Mouse (Mus musculus) E14TG2a.4 (cell line): ENCODE measurements around the gene Fam69a.

ENCODE experiments used
- H3K27me3 ChIP-seq: 2 replicates; pipeline ENCODE4 v1.6.1; 2014; ENCODE audit warnings: low read length, control low read depth; ENCODE audit not compliant: insufficient read depth
- H3K36me3 ChIP-seq: 2 replicates; pipeline ENCODE4 v1.6.1; 2014; ENCODE audit warnings: low read length, control low read depth; ENCODE audit not compliant: insufficient read depth
- H3K4me1 ChIP-seq: replicated peaks from 2 replicates; pipeline ENCODE4 v1.6.1; 2014; ENCODE audit warnings: low read depth, low read length, control low read depth
- H3K4me3 ChIP-seq: replicated peaks from 2 replicates; pipeline ENCODE4 v1.5.1; 2014; ENCODE audit warnings: mild to moderate bottlenecking, low read length
- H3K9me3 ChIP-seq: 2 replicates; pipeline ENCODE4 v1.6.1; 2014; ENCODE audit warnings: low read length, control low read depth
- CTCF ChIP-seq: conservative IDR thresholded peaks from 2 replicates; pipeline ENCODE4 v1.5.1; 2014; ENCODE audit warnings: low read length
- NANOG ChIP-seq: IDR thresholded peaks from 2 replicates; pipeline ENCODE4 v1.6.1; 2014; ENCODE audit warnings: borderline replicate concordance, low read length, mixed read lengths
- POU5F1 ChIP-seq: IDR thresholded peaks from 2 replicates; pipeline ENCODE4 v1.6.1; 2014; ENCODE audit warnings: low read length, borderline replicate concordance

Gene Fam69a

GRCm38 (mm10) chr5:107933202-107933974 lies 53.5 kb downstream of the Fam69a start:
- Histone ChIP-seq H3K36me3 (no peaks in the 10 kb centered on the region), H3K27me3 (no peaks in the 10 kb centered on the region), H3K4me1 (no peaks in the 10 kb centered on the region), H3K4me3 (no peak overlapping the region), H3K9me3 (no peaks in the 10 kb centered on the region)
- TF ChIP-seq CTCF, result no peak
- no peak for TF ChIP-seq NANOG
- TF ChIP-seq POU5F1, result no peak

DNA sequence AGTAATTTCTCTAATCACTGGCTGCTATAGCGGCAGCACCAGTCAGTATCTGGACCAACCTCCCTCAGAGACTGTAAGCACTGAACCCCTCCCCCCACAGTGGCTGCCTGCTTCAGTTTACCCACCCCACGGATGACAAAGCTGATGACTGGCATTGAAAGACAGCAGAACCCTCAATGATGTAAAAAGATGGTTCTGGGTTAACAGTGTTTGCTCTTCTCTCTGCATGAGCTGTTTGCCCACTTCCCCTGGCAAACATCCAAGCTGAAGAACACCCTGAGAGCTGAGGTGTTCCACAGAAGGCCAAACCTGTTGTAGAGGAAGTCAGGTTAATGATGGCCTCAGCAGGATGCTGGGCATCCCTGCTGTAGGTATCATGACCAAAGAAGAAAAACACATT lies 54.3 kb downstream of the Fam69a start:
- Histone ChIP-seq H3K4me3 (no peak overlapping the region), H3K36me3 (no peaks in the 10 kb centered on the region), H3K4me1 (no peaks in the 10 kb centered on the region), H3K27me3 (no peaks in the 10 kb centered on the region), H3K9me3 (no peaks in the 10 kb centered on the region)
- no peak for TF ChIP-seq CTCF
- TF ChIP-seq NANOG, result no peak
- TF ChIP-seq POU5F1, result no peak

DNA sequence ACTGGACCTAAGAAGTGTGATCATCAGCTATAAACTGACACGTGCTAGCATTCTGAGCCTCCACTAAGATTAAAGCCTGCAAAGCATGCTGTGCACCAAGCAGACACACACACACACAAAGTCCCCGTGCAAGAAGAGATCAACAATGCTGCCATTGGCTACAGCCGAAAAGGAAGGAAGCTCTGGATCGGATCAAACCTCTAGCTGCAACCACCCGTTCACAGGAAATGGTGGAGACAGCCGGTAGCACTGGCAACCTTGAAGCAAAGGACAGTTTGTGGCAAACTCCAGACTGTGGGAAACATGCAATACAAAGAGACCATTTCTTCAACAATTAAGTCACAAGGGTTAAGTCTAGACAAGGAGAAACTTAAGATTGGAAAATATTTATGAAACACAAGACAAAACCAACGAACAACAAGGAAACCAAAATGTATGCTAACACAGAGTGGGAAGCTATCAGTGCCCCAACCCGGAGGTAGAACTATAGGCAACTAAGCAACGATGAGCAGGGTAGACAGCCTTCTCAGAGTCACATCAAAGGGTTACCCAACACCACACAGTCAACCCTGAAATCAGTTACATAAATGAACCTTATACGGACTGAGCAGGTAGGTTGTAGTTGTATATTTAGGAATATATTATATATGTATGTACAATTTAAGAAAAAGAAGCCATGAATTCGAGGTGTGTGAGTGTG lies 60.2 kb downstream of the Fam69a start:
- H3K9me3 ChIP-seq, result no peaks in the 10 kb centered on the region
- H3K4me1 ChIP-seq, result 0 out of 2 replicates have a peak, but pooled peaks cover 2% of the 10 kb centered on the region
- H3K4me3 ChIP-seq, result no peak overlapping the region
- no peaks in the 10 kb centered on the region for H3K36me3 ChIP-seq
- TF ChIP-seq CTCF (no peak), NANOG (no peak), POU5F1 (no peak)
- no peaks in the 10 kb centered on the region for H3K27me3 ChIP-seq

DNA sequence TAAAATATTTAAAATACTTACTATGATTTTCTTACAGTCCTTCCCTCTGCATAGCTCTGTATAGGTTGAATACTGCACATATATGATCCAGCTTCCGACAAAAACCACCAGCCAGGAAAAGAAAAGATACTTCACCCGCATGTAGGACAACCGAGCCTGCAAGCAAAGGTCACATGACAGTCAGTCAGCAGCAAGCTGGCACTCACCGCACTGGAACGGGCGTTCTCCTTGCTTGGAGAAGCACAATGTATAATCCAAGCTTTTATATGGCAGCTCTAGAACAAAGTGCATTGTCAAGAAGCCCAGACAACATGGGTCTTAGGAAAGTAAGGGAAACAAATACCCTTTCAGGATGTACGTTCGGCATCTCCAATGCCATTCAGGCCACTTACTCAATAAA lies 62.3 kb downstream of the Fam69a start:
- no peak overlapping the region for H3K4me3 ChIP-seq
- no peaks in the 10 kb centered on the region for H3K36me3 ChIP-seq
- TF ChIP-seq CTCF (no peak), POU5F1 (no peak), NANOG (no peak)
- H3K27me3 ChIP-seq, result no peaks in the 10 kb centered on the region
- 0 out of 2 replicates have a peak, but pooled peaks cover 2% of the 10 kb centered on the region for H3K4me1 ChIP-seq
- no peaks in the 10 kb centered on the region for H3K9me3 ChIP-seq

- no peak for TF ChIP-seq POU5F1
- TF ChIP-seq NANOG, result no peak
- TF ChIP-seq CTCF, result no peak
- H3K9me3 ChIP-seq, result no peaks in the 10 kb centered on the region
- H3K4me1 ChIP-seq, result 0 out of 2 replicates have a peak, but pooled peaks cover 2% of the 10 kb centered on the region
- H3K27me3 ChIP-seq, result no peaks in the 10 kb centered on the region
- H3K4me3 ChIP-seq, result no peak overlapping the region
- no peaks in the 10 kb centered on the region for H3K36me3 ChIP-seq
Measured at GRCm38 (mm10) chr5:107922836-107923235, 64.0 kb downstream of the Fam69a start.

DNA sequence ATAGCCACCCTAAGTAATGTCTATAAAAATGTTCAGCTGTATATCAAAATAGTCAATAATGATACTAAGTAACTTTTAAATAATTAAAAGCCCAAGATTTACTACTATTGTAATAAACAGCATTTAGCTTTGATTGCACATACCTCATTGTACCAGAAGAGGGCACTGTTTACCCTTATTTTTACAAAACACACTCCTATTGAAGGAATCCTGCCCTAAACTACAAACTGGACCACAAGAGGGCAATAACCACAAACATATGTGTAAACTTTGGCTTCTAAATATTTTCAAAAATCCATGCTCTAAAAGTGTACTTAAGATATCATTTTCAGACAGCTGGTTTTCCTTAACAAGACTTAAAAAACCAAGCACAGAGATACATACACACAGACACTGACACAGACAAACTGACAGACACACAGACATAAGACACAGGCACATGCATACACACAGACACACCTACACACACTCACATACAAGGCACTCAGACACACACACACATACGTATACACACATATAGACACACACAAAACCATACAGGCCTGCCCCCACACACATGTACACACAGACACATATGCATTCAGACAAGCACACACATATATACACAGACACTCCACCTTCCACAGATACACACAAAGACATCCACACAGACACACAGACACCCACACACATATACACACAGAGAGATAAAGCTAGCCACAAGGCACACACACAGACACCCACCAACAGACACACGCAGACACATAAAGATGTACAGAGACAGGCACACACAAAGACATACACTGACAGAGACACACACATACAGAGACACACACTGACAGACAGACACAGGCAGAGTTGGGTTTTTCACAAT lies 65.3 kb downstream of the Fam69a start:
- Histone ChIP-seq H3K4me1 (0 out of 2 replicates have a peak, but pooled peaks cover 2% of the 10 kb centered on the region), H3K36me3 (no peaks in the 10 kb centered on the region), H3K4me3 (no peak overlapping the region), H3K9me3 (no peaks in the 10 kb centered on the region), H3K27me3 (no peaks in the 10 kb centered on the region)
- TF ChIP-seq CTCF, result peak; percentile 87
- TF ChIP-seq NANOG, result no peak
- no peak for TF ChIP-seq POU5F1

DNA sequence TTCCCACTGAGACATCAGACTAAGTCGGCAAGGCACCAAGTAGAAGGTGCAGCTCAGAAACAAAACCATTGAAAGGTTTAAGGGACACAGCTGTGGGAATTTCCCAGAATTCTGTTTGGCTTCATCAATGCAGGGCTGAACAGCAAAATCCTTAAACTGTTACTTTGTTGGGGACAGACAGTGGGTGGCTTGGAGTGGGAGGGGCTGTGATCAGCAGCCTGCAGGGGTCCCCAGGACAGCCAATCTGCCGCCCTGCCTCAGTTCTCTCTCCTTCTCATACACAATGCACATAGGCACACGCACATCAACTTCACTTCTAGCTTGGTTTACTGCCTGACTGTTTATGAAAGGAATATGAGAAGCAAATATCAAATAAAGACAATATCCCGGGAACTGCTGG lies 71.6 kb downstream of the Fam69a start:
- H3K4me1 ChIP-seq, result peaks cover 6% of the 10 kb centered on the region
- no peaks in the 10 kb centered on the region for H3K27me3 ChIP-seq
- no peak overlapping the region for H3K4me3 ChIP-seq
- no peak for TF ChIP-seq POU5F1
- TF ChIP-seq CTCF, result no peak
- TF ChIP-seq NANOG, result no peak
- H3K36me3 ChIP-seq, result peaks cover under 1% of the 10 kb centered on the region; the same call in 1 of the 2 replicates
- no peaks in the 10 kb centered on the region for H3K9me3 ChIP-seq

DNA sequence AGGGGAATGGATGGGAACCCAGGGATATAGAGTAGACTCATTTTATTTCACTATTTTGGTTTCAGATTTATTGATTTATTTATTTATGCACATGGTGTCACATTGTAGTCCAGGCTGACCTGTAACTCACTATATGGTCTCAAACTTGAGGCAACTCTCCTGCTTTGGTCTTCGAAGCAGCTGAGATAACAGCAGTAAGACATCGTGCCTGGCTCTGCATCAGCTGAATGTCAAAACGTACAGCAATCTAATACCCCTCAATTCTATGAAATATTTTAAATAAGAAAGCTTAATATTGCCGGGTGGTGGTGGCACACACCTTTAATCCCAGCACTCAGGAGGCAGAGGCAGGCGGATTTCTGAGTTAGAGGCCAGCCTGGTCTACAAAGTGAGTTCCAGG lies 75.9 kb downstream of the Fam69a start:
- Histone ChIP-seq H3K9me3 (no peaks in the 10 kb centered on the region), H3K4me1 (peaks cover 12% of the 10 kb centered on the region), H3K27me3 (no peaks in the 10 kb centered on the region), H3K36me3 (peaks cover 43% of the 10 kb centered on the region), H3K4me3 (no peak overlapping the region)
- no peak for TF ChIP-seq CTCF
- TF ChIP-seq POU5F1, result no peak
- no peak for TF ChIP-seq NANOG
